Mouse (Mus musculus) erythroid progenitor cell, adult 5-6 weeks (primary cell): Measurements from ENCODE around the gene Ppan. TPM values are rescaled to one million over a fixed set of nuclear protein-coding genes. Genes with fewer than 3 reads are reported as not detected.

Experiments used
- ATAC-seq: replicated peaks from 2 replicates; pipeline ENCODE4 v1.8.0; 2016; ENCODE audit warnings: moderate number of reproducible peaks, mild to moderate bottlenecking, moderate TSS enrichment, inconsistent platforms; ENCODE audit not compliant: poor library complexity, low FRiP score, severe bottlenecking
- total RNA-seq, 2 experiments: library from RNA; stranded (forward) in 1 of 2; stranded (reverse) in 1 of 2; fragments of 150-400 nt in 1 of 2; fragments of 186-747, 209-891 nt in 1 of 2; gene quantifications; 2 replicates each; pipeline versions ENCODE4 v1.2.3 to v1.2.4; 2015 to 2017; ENCODE audit warnings: low replicate concordance in 2 of 2

The Ppan gene
- total RNA-seq, 2 experiments from 2014 or later = 6.7 to 16.2 TPM

- peak; percentile 92 for ATAC-seq
Measured at GRCm38 (mm10) chr9:20878041-20878709, 9.8 kb upstream of the Ppan start.

- ATAC-seq = no peak
Measured at GRCm38 (mm10) chr9:20878710-20879065, 9.3 kb upstream of the Ppan start.

- ATAC-seq = no peak
Measured at GRCm38 (mm10) chr9:20879097-20879792, 8.7 kb upstream of the Ppan start, which contains the start of gene Angptl6. Gene Angptl6 (minus strand): TSS chr9:20879727.

GRCm38 (mm10) chr9:20886563-20886962, 1.4 kb upstream of the Ppan start:
- ATAC-seq = no peak

GRCm38 (mm10) chr9:20887191-20887590, 784 bp upstream of the Ppan start:
- no peak for ATAC-seq

- ATAC-seq = no peak
Measured at GRCm38 (mm10) chr9:20888386-20888765, 401 bp downstream of the Ppan start.

- ATAC-seq = no peak
Measured at GRCm38 (mm10) chr9:20889185-20890141, 1.5 kb downstream of the Ppan start.

GRCm38 (mm10) chr9:20890411-20890810, 2.4 kb downstream of the Ppan start:
- ATAC-seq = no peak

GRCm38 (mm10) chr9:20891339-20892103, 3.5 kb downstream of the Ppan start:
- no peak for ATAC-seq

GRCm38 (mm10) chr9:20892104-20892653, 4.2 kb downstream of the Ppan start:
- no peak for ATAC-seq

- no peak for ATAC-seq
Measured at GRCm38 (mm10) chr9:20893069-20893468, 5.1 kb downstream of the Ppan start.

GRCm38 (mm10) chr9:20893590-20894343, 5.8 kb downstream of the Ppan start:
- no peak for ATAC-seq

GRCm38 (mm10) chr9:20894629-20895028, 6.7 kb downstream of the Ppan start:
- ATAC-seq = no peak

- no peak for ATAC-seq
Measured at GRCm38 (mm10) chr9:20895382-20895781, 7.4 kb downstream of the Ppan start.

GRCm38 (mm10) chr9:20897736-20898510, 9.9 kb downstream of the Ppan start:
- ATAC-seq = peak; percentile 45

- ATAC-seq = peak; percentile 82
Measured at GRCm38 (mm10) chr9:20898511-20899073, 10.6 kb downstream of the Ppan start, which contains the start of gene Eif3g. Gene Eif3g (minus strand): TSS chr9:20898623.

- 0 out of 2 replicates have a peak, but pooled peaks have one; percentile 47 for ATAC-seq
Measured at GRCm38 (mm10) chr9:20901466-20902173, 13.6 kb downstream of the Ppan start.
